Mouse (Mus musculus): ENCODE data around the gene Pla2g5. TPM values are rescaled to one million over a fixed set of nuclear protein-coding genes. Genes with fewer than 3 reads are reported as not detected.

The Pla2g5 gene
- polyA plus RNA-seq, 1 experiment from 2014 or later, result 0.32 TPM

GRCm38 (mm10) chr4:138801631-138802030, 61.7 kb downstream of the Pla2g5 start:
- Histone ChIP-seq H3K4me1 (ENCODE audit: control insufficient read depth, insufficient read depth, low read length) (no peaks in the 10 kb centered on the region), H3K9me3 (ENCODE audit: control insufficient read depth, low read depth, low read length) (no peaks in the 10 kb centered on the region), H3K36me3 (ENCODE audit: control insufficient read depth, insufficient read depth, low read length) (no peaks in the 10 kb centered on the region), H3K9ac (replicated peaks; ENCODE audit: low read depth, low read length) (no peak overlapping the region), H3K4me3 (ENCODE audit: low read depth, low read length) (no peak overlapping the region), H3K27me3 (ENCODE audit: control insufficient read depth, insufficient read depth, low read length) (no peaks in the 10 kb centered on the region), H3K27ac (ENCODE audit: low read length) (no peak overlapping the region), H3K4me2 (replicated peaks; ENCODE audit: low read depth, low read length) (no peak overlapping the region)
- ATAC-seq (ENCODE audit: insufficient number of reproducible peaks, insufficient read depth, low FRiP score, low read depth), result no peak
- WGBS, result 76% methylated on average over 4 of the region's 4 CpGs

GRCm38 (mm10) chr4:138800134-138800744, 63.0 kb downstream of the Pla2g5 start:
- Histone ChIP-seq H3K27me3 (ENCODE audit: control insufficient read depth, insufficient read depth, low read length) (no peaks in the 10 kb centered on the region), H3K9me3 (ENCODE audit: control insufficient read depth, low read depth, low read length) (no peaks in the 10 kb centered on the region), H3K4me2 (replicated peaks; ENCODE audit: low read depth, low read length) (no peak overlapping the region), H3K9ac (replicated peaks; ENCODE audit: low read depth, low read length) (no peak overlapping the region), H3K36me3 (ENCODE audit: control insufficient read depth, insufficient read depth, low read length) (no peaks in the 10 kb centered on the region), H3K27ac (ENCODE audit: low read length) (no peak overlapping the region), H3K4me1 (ENCODE audit: control insufficient read depth, insufficient read depth, low read length) (no peaks in the 10 kb centered on the region), H3K4me3 (ENCODE audit: low read depth, low read length) (no peak overlapping the region)
- no peak for ATAC-seq (ENCODE audit: insufficient number of reproducible peaks, insufficient read depth, low FRiP score, low read depth)
- WGBS, result 60% methylated on average over 12 of the region's 12 CpGs

- no peak for ATAC-seq (ENCODE audit: insufficient number of reproducible peaks, insufficient read depth, low FRiP score, low read depth)
- no peaks in the 10 kb centered on the region for H3K36me3 ChIP-seq (ENCODE audit: control insufficient read depth, insufficient read depth, low read length)
These were observed 66.1 kb downstream of the Pla2g5 start for GRCm38 (mm10) chr4:138797217-138797570.

GRCm38 (mm10) chr4:138796513-138797216, 66.6 kb downstream of the Pla2g5 start:
- 28% methylated on average over 6 of the region's 6 CpGs for WGBS
- Histone ChIP-seq H3K27ac (ENCODE audit: low read length) (no peak overlapping the region), H3K36me3 (ENCODE audit: control insufficient read depth, insufficient read depth, low read length) (no peaks in the 10 kb centered on the region), H3K4me3 (ENCODE audit: low read depth, low read length) (no peak overlapping the region), H3K9ac (replicated peaks; ENCODE audit: low read depth, low read length) (no peak overlapping the region), H3K9me3 (ENCODE audit: control insufficient read depth, low read depth, low read length) (no peaks in the 10 kb centered on the region), H3K27me3 (ENCODE audit: control insufficient read depth, insufficient read depth, low read length) (no peaks in the 10 kb centered on the region), H3K4me2 (replicated peaks; ENCODE audit: low read depth, low read length) (no peak overlapping the region), H3K4me1 (ENCODE audit: control insufficient read depth, insufficient read depth, low read length) (peaks cover 10% of the 10 kb centered on the region; the same call in 1 of the 2 replicates)
- no peak for ATAC-seq (ENCODE audit: insufficient number of reproducible peaks, insufficient read depth, low FRiP score, low read depth)

More at GRCm38 (mm10) chr4:138797217-138797570, 66.1 kb downstream of the Pla2g5 start:
- Histone ChIP-seq H3K9me3 (ENCODE audit: control insufficient read depth, low read depth, low read length) (no peaks in the 10 kb centered on the region), H3K27ac (ENCODE audit: low read length) (no peak overlapping the region), H3K4me3 (ENCODE audit: low read depth, low read length) (no peak overlapping the region), H3K4me2 (replicated peaks; ENCODE audit: low read depth, low read length) (no peak overlapping the region), H3K9ac (replicated peaks; ENCODE audit: low read depth, low read length) (no peak overlapping the region), H3K4me1 (ENCODE audit: control insufficient read depth, insufficient read depth, low read length) (peaks cover 10% of the 10 kb centered on the region; the same call in 1 of the 2 replicates), H3K27me3 (ENCODE audit: control insufficient read depth, insufficient read depth, low read length) (no peaks in the 10 kb centered on the region)
- WGBS, result 58% methylated on average over 4 of the region's 4 CpGs

- no peak overlapping the region for H3K9ac ChIP-seq (replicated peaks; ENCODE audit: low read depth, low read length)
- 89% methylated on average over 6 of the region's 6 CpGs for WGBS
These were observed 68.9 kb downstream of the Pla2g5 start for GRCm38 (mm10) chr4:138794344-138794743.

GRCm38 (mm10) chr4:138793276-138793675, 70.0 kb downstream of the Pla2g5 start:
- Histone ChIP-seq H3K4me1 (ENCODE audit: control insufficient read depth, insufficient read depth, low read length) (peaks cover 10% of the 10 kb centered on the region; the same call in 1 of the 2 replicates), H3K36me3 (ENCODE audit: control insufficient read depth, insufficient read depth, low read length) (no peaks in the 10 kb centered on the region), H3K4me3 (ENCODE audit: low read depth, low read length) (no peak overlapping the region), H3K27ac (ENCODE audit: low read length) (no peak overlapping the region), H3K4me2 (replicated peaks; ENCODE audit: low read depth, low read length) (no peak overlapping the region), H3K9ac (replicated peaks; ENCODE audit: low read depth, low read length) (no peak overlapping the region), H3K9me3 (ENCODE audit: control insufficient read depth, low read depth, low read length) (no peaks in the 10 kb centered on the region), H3K27me3 (ENCODE audit: control insufficient read depth, insufficient read depth, low read length) (no peaks in the 10 kb centered on the region)
- 52% methylated on average over 2 of the region's 2 CpGs for WGBS
- no peak for ATAC-seq (ENCODE audit: insufficient number of reproducible peaks, insufficient read depth, low FRiP score, low read depth)

More at GRCm38 (mm10) chr4:138794344-138794743, 68.9 kb downstream of the Pla2g5 start:
- Histone ChIP-seq H3K4me2 (replicated peaks; ENCODE audit: low read depth, low read length) (no peak overlapping the region), H3K4me1 (ENCODE audit: control insufficient read depth, insufficient read depth, low read length) (peaks cover 10% of the 10 kb centered on the region; the same call in 1 of the 2 replicates), H3K27ac (ENCODE audit: low read length) (no peak overlapping the region), H3K9me3 (ENCODE audit: control insufficient read depth, low read depth, low read length) (no peaks in the 10 kb centered on the region), H3K36me3 (ENCODE audit: control insufficient read depth, insufficient read depth, low read length) (no peaks in the 10 kb centered on the region), H3K27me3 (ENCODE audit: control insufficient read depth, insufficient read depth, low read length) (no peaks in the 10 kb centered on the region), H3K4me3 (ENCODE audit: low read depth, low read length) (no peak overlapping the region)
- ATAC-seq (ENCODE audit: insufficient number of reproducible peaks, insufficient read depth, low FRiP score, low read depth), result no peak

- Histone ChIP-seq H3K4me1 (ENCODE audit: control insufficient read depth, insufficient read depth, low read length) (peaks cover 10% of the 10 kb centered on the region; the same call in 1 of the 2 replicates), H3K4me2 (replicated peaks; ENCODE audit: low read depth, low read length) (no peak overlapping the region), H3K9ac (replicated peaks; ENCODE audit: low read depth, low read length) (no peak overlapping the region), H3K27me3 (ENCODE audit: control insufficient read depth, insufficient read depth, low read length) (no peaks in the 10 kb centered on the region), H3K9me3 (ENCODE audit: control insufficient read depth, low read depth, low read length) (no peaks in the 10 kb centered on the region), H3K27ac (ENCODE audit: low read length) (peak overlapping the region; percentile 44; the same call in 1 of the 2 replicates), H3K4me3 (ENCODE audit: low read depth, low read length) (no peak overlapping the region), H3K36me3 (ENCODE audit: control insufficient read depth, insufficient read depth, low read length) (no peaks in the 10 kb centered on the region)
- WGBS, result 13% methylated on average over 9 of the region's 9 CpGs
- ATAC-seq (ENCODE audit: insufficient number of reproducible peaks, insufficient read depth, low FRiP score, low read depth), result no peak
These were observed 70.7 kb downstream of the Pla2g5 start for GRCm38 (mm10) chr4:138792599-138792998.

- H3K27ac ChIP-seq (ENCODE audit: low read length), result no peak overlapping the region
- no peak overlapping the region for H3K4me2 ChIP-seq (replicated peaks; ENCODE audit: low read depth, low read length)
- no peaks in the 10 kb centered on the region for H3K27me3 ChIP-seq (ENCODE audit: control insufficient read depth, insufficient read depth, low read length)
- no peak for ATAC-seq (ENCODE audit: insufficient number of reproducible peaks, insufficient read depth, low FRiP score, low read depth)
- H3K9ac ChIP-seq (replicated peaks; ENCODE audit: low read depth, low read length), result no peak overlapping the region
- no peak overlapping the region for H3K4me3 ChIP-seq (ENCODE audit: low read depth, low read length)
- peaks cover 10% of the 10 kb centered on the region; the same call in 1 of the 2 replicates for H3K4me1 ChIP-seq (ENCODE audit: control insufficient read depth, insufficient read depth, low read length)
- H3K36me3 ChIP-seq (ENCODE audit: control insufficient read depth, insufficient read depth, low read length), result no peaks in the 10 kb centered on the region
- no peaks in the 10 kb centered on the region for H3K9me3 ChIP-seq (ENCODE audit: control insufficient read depth, low read depth, low read length)
- 67% methylated on average over 6 of the region's 6 CpGs for WGBS
These were observed 71.8 kb downstream of the Pla2g5 start for GRCm38 (mm10) chr4:138791452-138791851.

Measured in stomach, embryonic 14.5 days (tissue).